Comparison of ENCODE assay signal across 8 mouse cellular contexts in the genomic region with DNA sequence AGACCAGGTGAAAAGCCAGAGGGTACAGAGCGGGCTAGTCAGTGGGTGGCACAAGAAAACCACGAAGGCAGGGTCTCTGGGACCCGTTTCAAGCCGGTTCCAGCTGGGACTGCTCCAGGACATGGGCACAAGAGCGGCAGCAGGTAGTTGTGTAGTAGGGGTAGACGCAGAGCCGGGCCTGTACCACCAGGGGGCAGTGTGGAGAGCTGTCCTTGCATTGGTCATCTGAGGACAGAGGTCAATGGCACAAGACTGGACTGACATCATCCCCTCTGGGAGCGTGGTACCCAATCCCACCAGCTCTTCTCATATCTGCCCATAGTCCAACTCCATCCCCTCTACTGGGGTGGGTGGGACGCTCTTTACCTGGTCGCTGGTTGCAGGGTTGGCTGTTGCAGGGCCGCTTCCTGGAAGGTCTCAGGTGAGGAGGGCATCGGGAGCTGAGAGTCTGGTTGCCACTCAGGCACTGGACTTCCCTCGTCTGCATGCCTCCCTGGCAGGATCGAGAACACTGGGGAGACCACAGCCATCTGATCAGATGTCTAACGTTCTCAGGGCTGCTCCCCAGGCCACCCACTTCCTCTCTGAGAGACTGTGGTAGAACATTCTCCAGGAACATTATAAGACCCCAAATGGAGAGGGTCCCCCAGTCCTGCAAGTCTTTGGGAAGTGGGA. TPM values are rescaled to one million over a fixed set of nuclear protein-coding genes. Genes with fewer than 3 reads are reported as not detected.
DNase-seq lines count a peak whose midpoint lies in the region; ATAC-seq and TF ChIP-seq lines count a peak whose summit lies in the region.

No protein-coding gene starts in this region.

- peak; percentile 95 for TF ChIP-seq CTCF in intestine, postnatal 0 days (IDR thresholded peaks at IDR 0.05; ENCODE audit: low read depth)
- TF ChIP-seq CTCF in olfactory bulb, adult 2 months (IDR thresholded peaks at IDR 0.05; ENCODE audit: insufficient read depth, low read depth, low read length) = peak; percentile 67; the same call in 1 of the 2 replicates

- H3K27ac ChIP-seq in hindbrain, embryonic 10.5 days = no peak overlapping the region
- no peak overlapping the region for H3K27ac ChIP-seq in hindbrain, embryonic 16.5 days (ENCODE audit: low read depth, low read length)
- peak overlapping the region; percentile 96 for H3K27ac ChIP-seq in intestine, postnatal 0 days (ENCODE audit: low read depth, low read length)
- H3K27ac ChIP-seq in liver, embryonic 12.5 days = peak overlapping the region; percentile 99
- H3K27ac ChIP-seq in olfactory bulb, adult 2 months (ENCODE audit: insufficient read depth, low read depth, low read length) = no peak overlapping the region

- TF ChIP-seq POLR2A in olfactory bulb, adult 2 months (IDR thresholded peaks at IDR 0.05; ENCODE audit: insufficient read depth, low read depth, low read length) = no peak

- peaks cover 75% of the 10 kb centered on the region for H3K4me1 ChIP-seq in hindbrain, embryonic 10.5 days (replicated peaks)
- H3K4me1 ChIP-seq in hindbrain, embryonic 16.5 days (ENCODE audit: control insufficient read depth, insufficient read depth, low read depth, low read length) = peaks cover 9% of the 10 kb centered on the region
- H3K4me1 ChIP-seq in intestine, postnatal 0 days (replicated peaks; ENCODE audit: control insufficient read depth, insufficient read depth, low read length) = peaks cover 29% of the 10 kb centered on the region
- H3K4me1 ChIP-seq in liver, embryonic 12.5 days = peaks cover 85% of the 10 kb centered on the region
- H3K4me1 ChIP-seq in olfactory bulb, adult 2 months (ENCODE audit: control insufficient read depth, insufficient read depth, low read length) = peaks cover 40% of the 10 kb centered on the region

- DNase-seq in hindbrain, embryonic 10.5 days (ENCODE audit: low spot score) = peak; percentile 76
- DNase-seq in adrenal gland, postnatal 4 days (ENCODE audit: low spot score in 2 of 2) = peak; percentile 66 to 74
- peak; percentile 68 for DNase-seq in thymus, postnatal 14 days

- no peak overlapping the region for H3K9ac ChIP-seq in hindbrain, embryonic 16.5 days (ENCODE audit: low read depth, low read length)
- no peak overlapping the region for H3K9ac ChIP-seq in intestine, postnatal 0 days (ENCODE audit: low read depth, low read length)
- peak overlapping the region; percentile 71; the same call in 1 of the 2 replicates for H3K9ac ChIP-seq in liver, embryonic 12.5 days

- no peaks in the 10 kb centered on the region for H3K27me3 ChIP-seq in hindbrain, embryonic 10.5 days (ENCODE audit: insufficient read depth, poor library complexity, severe bottlenecking)
- H3K27me3 ChIP-seq in hindbrain, embryonic 16.5 days (replicated peaks; ENCODE audit: control insufficient read depth, insufficient read depth, low read length) = no peaks in the 10 kb centered on the region
- no peaks in the 10 kb centered on the region for H3K27me3 ChIP-seq in intestine, postnatal 0 days (replicated peaks; ENCODE audit: control insufficient read depth, insufficient read depth, low read length)
- 0 out of 2 replicates have a peak, but pooled peaks cover 3% of the 10 kb centered on the region for H3K27me3 ChIP-seq in liver, embryonic 12.5 days (replicated peaks)

- no peak for ATAC-seq in hindbrain, embryonic 16.5 days
- ATAC-seq in frontal cortex, adult (ENCODE audit: low TSS enrichment) = 0 out of 2 replicates have a peak, but pooled peaks have one; percentile 18
- ATAC-seq in intestine, postnatal 0 days = no peak
- ATAC-seq in liver, embryonic 12.5 days = no peak

- no peaks in the 10 kb centered on the region for H3K9me3 ChIP-seq in hindbrain, embryonic 10.5 days
- H3K9me3 ChIP-seq in hindbrain, embryonic 16.5 days (ENCODE audit: control insufficient read depth, low read length) = no peaks in the 10 kb centered on the region
- no peaks in the 10 kb centered on the region for H3K9me3 ChIP-seq in intestine, postnatal 0 days (ENCODE audit: control insufficient read depth)
- H3K9me3 ChIP-seq in liver, embryonic 12.5 days (replicated peaks) = no peaks in the 10 kb centered on the region

- H3K4me3 ChIP-seq in hindbrain, embryonic 10.5 days = no peak overlapping the region
- no peak overlapping the region for H3K4me3 ChIP-seq in hindbrain, embryonic 16.5 days (ENCODE audit: low read length)
- H3K4me3 ChIP-seq in intestine, postnatal 0 days (ENCODE audit: low read depth, low read length) = no peak overlapping the region
- H3K4me3 ChIP-seq in liver, embryonic 12.5 days = no peak overlapping the region
- no peak overlapping the region for H3K4me3 ChIP-seq in olfactory bulb, adult 2 months (ENCODE audit: insufficient read depth, low read depth, low read length)

- peaks cover 42% of the 10 kb centered on the region for H3K36me3 ChIP-seq in hindbrain, embryonic 10.5 days
- peaks cover 3% of the 10 kb centered on the region; the same call in 1 of the 2 replicates for H3K36me3 ChIP-seq in hindbrain, embryonic 16.5 days (ENCODE audit: control insufficient read depth, insufficient read depth, low read length)
- H3K36me3 ChIP-seq in intestine, postnatal 0 days (ENCODE audit: control insufficient read depth, insufficient read depth) = peaks cover 6% of the 10 kb centered on the region; the same call in 1 of the 2 replicates
- H3K36me3 ChIP-seq in liver, embryonic 12.5 days = peaks cover 8% of the 10 kb centered on the region

- WGBS in hindbrain, embryonic 10.5 days = 56% methylated on average over 15 of the region's 15 CpGs
- 54% methylated on average over 15 of the region's 15 CpGs for WGBS in hindbrain, embryonic 16.5 days
- WGBS in intestine, postnatal 0 days = 71% methylated on average over 15 of the region's 15 CpGs
- WGBS in liver, embryonic 12.5 days (ENCODE audit: insufficient replicate concordance) = 43% methylated on average over 15 of the region's 15 CpGs
- WGBS in olfactory bulb, adult 2 months = 61% methylated on average over 15 of the region's 15 CpGs

- no peak overlapping the region for H3K4me2 ChIP-seq in hindbrain, embryonic 16.5 days (ENCODE audit: low read length)
- H3K4me2 ChIP-seq in intestine, postnatal 0 days (replicated peaks; ENCODE audit: low read depth) = no peak overlapping the region
- no peak overlapping the region for H3K4me2 ChIP-seq in liver, embryonic 12.5 days

RNA-seq across cellular contexts. Expression of a gene that starts 10.8 kb away (rescaled TPM):
- 0.73 and 0.86 TPM in 2 replicates for polyA plus RNA-seq in hindbrain, embryonic 10.5 days (2016; fragmentation: Nextera tagmentation; extraction: Ambion mirVana)
- polyA plus RNA-seq in hindbrain, embryonic 16.5 days (2015; fragmentation: Nextera tagmentation; extraction: Ambion mirVana) = 1.4 and 2.4 TPM in 2 replicates
- 1 to 10 TPM; 7.5 to 8.1 TPM for total RNA-seq in adrenal gland, postnatal 4 days (2021)
- polyA plus RNA-seq in intestine, postnatal 0 days (2015; fragmentation: Nextera tagmentation; extraction: Ambion mirVana) = 3.2 and 3.8 TPM in 2 replicates
- 0.30 and 0.35 TPM in 2 replicates for polyA plus RNA-seq in liver, embryonic 12.5 days (2016; fragmentation: Nextera tagmentation; extraction: Ambion mirVana)
- polyA plus RNA-seq in olfactory bulb, adult 2 months (2012; ENCODE audit: insufficient read depth, insufficient read length, low replicate concordance, missing spikeins) = not detected in 2 replicates

RNA-seq across cellular contexts. Expression of a gene that starts 18.3 kb away (rescaled TPM):
- polyA plus RNA-seq in hindbrain, embryonic 10.5 days (2016; fragmentation: Nextera tagmentation; extraction: Ambion mirVana) = 47.2 and 53.4 TPM in 2 replicates
- polyA plus RNA-seq in hindbrain, embryonic 16.5 days (2015; fragmentation: Nextera tagmentation; extraction: Ambion mirVana) = 20.2 and 39.4 TPM in 2 replicates
- 100 to 1,000 TPM; 151 to 152 TPM for total RNA-seq in adrenal gland, postnatal 4 days (2021)
- polyA plus RNA-seq in intestine, postnatal 0 days (2015; fragmentation: Nextera tagmentation; extraction: Ambion mirVana) = 52.4 and 53.3 TPM in 2 replicates
- polyA plus RNA-seq in liver, embryonic 12.5 days (2016; fragmentation: Nextera tagmentation; extraction: Ambion mirVana) = 66.5 and 73.8 TPM in 2 replicates
- 157 and 245 TPM in 2 replicates for polyA plus RNA-seq in olfactory bulb, adult 2 months (2012; ENCODE audit: insufficient read depth, insufficient read length, low replicate concordance, missing spikeins)

RNA-seq across cellular contexts. Expression of a gene that starts 52.1 kb away (rescaled TPM):
- 84.8 and 89.9 TPM in 2 replicates for polyA plus RNA-seq in hindbrain, embryonic 10.5 days (2016; fragmentation: Nextera tagmentation; extraction: Ambion mirVana)
- polyA plus RNA-seq in hindbrain, embryonic 16.5 days (2015; fragmentation: Nextera tagmentation; extraction: Ambion mirVana) = 109 and 118 TPM in 2 replicates
- 10 to 100 TPM; 79.6 to 82.2 TPM for total RNA-seq in adrenal gland, postnatal 4 days (2021)
- 44.0 and 48.2 TPM in 2 replicates for polyA plus RNA-seq in intestine, postnatal 0 days (2015; fragmentation: Nextera tagmentation; extraction: Ambion mirVana)
- 42.9 and 45.0 TPM in 2 replicates for polyA plus RNA-seq in liver, embryonic 12.5 days (2016; fragmentation: Nextera tagmentation; extraction: Ambion mirVana)
- not detected in 2 replicates for polyA plus RNA-seq in olfactory bulb, adult 2 months (2012; ENCODE audit: insufficient read depth, insufficient read length, low replicate concordance, missing spikeins)

Comparison
In these comparisons a context has a peak if more than half of its experiments do, and no peak if none do; other contexts are left out.
1. H3K27ac ChIP-seq: peak in intestine, postnatal 0 days (single experiment) and liver, embryonic 12.5 days (single experiment); none in hindbrain, embryonic 10.5 days (single experiment), hindbrain, embryonic 16.5 days (single experiment) and olfactory bulb, adult 2 months (single experiment).
2. Peak in every context shown above with its lines, with median percentiles within 50 percentile points of each other: DNase-seq.